Mouse (Mus musculus): Measurements from ENCODE around the gene Ces3a. TPM values are rescaled to one million over a fixed set of nuclear protein-coding genes. Genes with fewer than 3 reads are reported as not detected.

Ces3a gene
- polyA plus RNA-seq, 1 experiment from 2014 or later, result not detected

DNA sequence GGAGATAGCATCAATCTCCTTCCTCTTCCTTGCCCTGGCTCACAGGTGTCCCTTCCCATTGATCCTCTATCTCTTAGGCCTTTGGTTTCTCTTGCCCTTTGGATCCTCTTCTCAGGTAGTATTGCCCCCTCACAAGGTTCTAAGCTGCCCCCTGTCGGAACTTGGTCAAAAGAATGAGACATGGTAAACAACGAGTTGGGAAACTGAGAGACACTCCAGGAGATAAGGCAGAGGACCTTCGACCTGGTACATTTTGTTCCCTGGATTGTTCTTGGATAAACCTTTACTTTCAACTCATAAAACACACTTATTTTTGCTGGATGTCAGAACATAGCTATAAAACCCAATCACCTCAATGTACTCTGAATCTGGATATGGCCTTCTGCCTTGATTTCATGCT, 55.8 kb downstream of the Ces3a start:
- no peaks in the 10 kb centered on the region; the same call in 1 of the 2 replicates for H3K4me1 ChIP-seq (replicated peaks; ENCODE audit: control insufficient read depth, insufficient read depth, low read length)
- H3K36me3 ChIP-seq (ENCODE audit: control insufficient read depth, insufficient read depth), result no peaks in the 10 kb centered on the region
- H3K9me3 ChIP-seq (ENCODE audit: control insufficient read depth), result no peaks in the 10 kb centered on the region
- H3K9ac ChIP-seq (ENCODE audit: low read depth, low read length), result no peak overlapping the region
- no peaks in the 10 kb centered on the region for H3K27me3 ChIP-seq (replicated peaks; ENCODE audit: control insufficient read depth, insufficient read depth, low read length)
- ATAC-seq, result peak; percentile 81
- H3K27ac ChIP-seq (ENCODE audit: low read depth, low read length), result no peak overlapping the region
- H3K4me3 ChIP-seq (ENCODE audit: low read depth, low read length), result no peak overlapping the region
- peak; percentile 61 for TF ChIP-seq CTCF (IDR thresholded peaks at IDR 0.05; ENCODE audit: low read depth)
- 21% methylated on average over 3 of the region's 3 CpGs for WGBS
- H3K4me2 ChIP-seq (replicated peaks; ENCODE audit: low read depth), result no peak overlapping the region

Other genes starting within 250 kb of the Ces3a start
- 0.52 and 1.2 TPM in 2 replicates for gene Ces2b, start 217.0 kb upstream of the Ces3a start, polyA plus RNA-seq (2015; fragmentation: Nextera tagmentation; extraction: Ambion mirVana)
- 6.1 and 7.2 TPM in 2 replicates for gene Ces2c, start 201.5 kb upstream of the Ces3a start, polyA plus RNA-seq (2015; fragmentation: Nextera tagmentation; extraction: Ambion mirVana)
- 161 and 172 TPM in 2 replicates for gene Ces2e, start 122.3 kb upstream of the Ces3a start, polyA plus RNA-seq (2015; fragmentation: Nextera tagmentation; extraction: Ambion mirVana)
- not detected in 2 replicates for gene Ces2f, start 101.2 kb upstream of the Ces3a start, polyA plus RNA-seq (2015; fragmentation: Nextera tagmentation; extraction: Ambion mirVana)
- gene Ces2g, start 86.9 kb upstream of the Ces3a start, polyA plus RNA-seq (2015; fragmentation: Nextera tagmentation; extraction: Ambion mirVana), result 1.1 and 1.2 TPM in 2 replicates
- not detected in 2 replicates for gene Ces2h, start 47.7 kb upstream of the Ces3a start, polyA plus RNA-seq (2015; fragmentation: Nextera tagmentation; extraction: Ambion mirVana)
- not detected in 2 replicates for gene Ces3b, start 35.2 kb downstream of the Ces3a start, polyA plus RNA-seq (2015; fragmentation: Nextera tagmentation; extraction: Ambion mirVana)
- gene Ces4a, start 83.2 kb downstream of the Ces3a start, polyA plus RNA-seq (2015; fragmentation: Nextera tagmentation; extraction: Ambion mirVana), result not detected in 2 replicates
- 18.9 and 21.8 TPM in 2 replicates for gene Cbfb, start 122.1 kb downstream of the Ces3a start, polyA plus RNA-seq (2015; fragmentation: Nextera tagmentation; extraction: Ambion mirVana)
- 14.3 and 14.8 TPM in 2 replicates for gene D230025D16Rik, start 176.5 kb downstream of the Ces3a start, polyA plus RNA-seq (2015; fragmentation: Nextera tagmentation; extraction: Ambion mirVana)
- 7.1 and 8.1 TPM in 2 replicates for gene B3gnt9, start 206.6 kb downstream of the Ces3a start, polyA plus RNA-seq (2015; fragmentation: Nextera tagmentation; extraction: Ambion mirVana)
- 50.6 TPM in 2 replicates for gene Tradd, start 216.0 kb downstream of the Ces3a start, polyA plus RNA-seq (2015; fragmentation: Nextera tagmentation; extraction: Ambion mirVana)
- 6.0 and 6.2 TPM in 2 replicates for gene Fbxl8, start 216.0 kb downstream of the Ces3a start, polyA plus RNA-seq (2015; fragmentation: Nextera tagmentation; extraction: Ambion mirVana)
- 0.27 and 0.48 TPM in 2 replicates for gene Hsf4, start 221.2 kb downstream of the Ces3a start, polyA plus RNA-seq (2015; fragmentation: Nextera tagmentation; extraction: Ambion mirVana)
- 0.76 and 0.90 TPM in 2 replicates for gene Nol3, start 227.5 kb downstream of the Ces3a start, polyA plus RNA-seq (2015; fragmentation: Nextera tagmentation; extraction: Ambion mirVana)
- gene 4931428F04Rik, start 241.3 kb downstream of the Ces3a start, polyA plus RNA-seq (2015; fragmentation: Nextera tagmentation; extraction: Ambion mirVana), result 1.5 and 1.7 TPM in 2 replicates
- gene Exoc3l, start 247.5 kb downstream of the Ces3a start, polyA plus RNA-seq (2015; fragmentation: Nextera tagmentation; extraction: Ambion mirVana), result 2.5 and 3.1 TPM in 2 replicates
- gene E2f4, start 249.1 kb downstream of the Ces3a start, polyA plus RNA-seq (2015; fragmentation: Nextera tagmentation; extraction: Ambion mirVana), result 36.6 and 42.0 TPM in 2 replicates

Data from intestine, postnatal 0 days (tissue).